9 mouse cellular contexts compared by ENCODE assay signal in genomic region chr11:118443201-118443970, GRCm38 (mm10). TPM values are rescaled to one million over a fixed set of nuclear protein-coding genes. Genes with fewer than 3 reads are reported as not detected.
DNase-seq lines count a peak whose midpoint lies in the region; ATAC-seq and TF ChIP-seq lines count a peak whose summit lies in the region.
"Had no signal": no experiment of that assay in that cellular context is flagged by ENCODE, and none has a peak within 500 bp of the region (broad histone marks: within the 10 kb centered on the region; RNA-seq: fewer than 3 reads in every experiment).

No protein-coding gene starts in this region.

- peak; percentile 24; the same call in 1 of the 2 replicates for ATAC-seq in hindbrain, embryonic 15.5 days (ENCODE audit: low FRiP score, low read depth)

- no peaks in the 10 kb centered on the region for H3K79me2 ChIP-seq in liver, adult 2 months (ENCODE audit: control insufficient read depth, insufficient read depth, low read length)

- H3K9me3 ChIP-seq in hindbrain, embryonic 15.5 days = no peaks in the 10 kb centered on the region

- peak; percentile 52 to 68 for DNase-seq in left cerebral cortex, adult 18-20 months (ENCODE audit: low spot score in 2 of 2)
- DNase-seq in left cerebral cortex, adult 11 months (ENCODE audit: low spot score) = no peak
- peak; percentile 52 for DNase-seq in R1 (ENCODE audit: low read depth, low spot score)
- DNase-seq in embryo, embryonic 9.5 days (ENCODE audit: extremely low spot score) = peak; percentile 71
- peak; percentile 39 for DNase-seq in liver, adult 2 months (ENCODE audit: extremely low read depth, low read depth, low spot score)
- peak; percentile 67 to 83 for DNase-seq in urinary bladder, postnatal 4 days (ENCODE audit: low spot score in 2 of 2)

- H3K36me3 ChIP-seq in hindbrain, embryonic 15.5 days = no peaks in the 10 kb centered on the region
- no peaks in the 10 kb centered on the region for H3K36me3 ChIP-seq in liver, adult 2 months (ENCODE audit: control insufficient read depth, insufficient read depth, low read length)

- WGBS in hindbrain, embryonic 15.5 days = 36% methylated on average over 11 of the region's 11 CpGs
- 31% methylated on average over 11 of the region's 11 CpGs for WGBS in liver, adult 2 months
- WGBS in olfactory bulb, adult 2 months = 41% methylated on average over 11 of the region's 11 CpGs

- H3K27ac ChIP-seq in hindbrain, embryonic 15.5 days (replicated peaks) = no peak overlapping the region
- no peak overlapping the region for H3K27ac ChIP-seq in liver, adult 2 months (replicated peaks; ENCODE audit: insufficient read depth, low read depth, low read length)
- H3K27ac ChIP-seq in olfactory bulb, adult 2 months (ENCODE audit: insufficient read depth, low read depth, low read length) = no peak overlapping the region

- H3K4me1 ChIP-seq in hindbrain, embryonic 15.5 days (replicated peaks) = peaks cover 22% of the 10 kb centered on the region
- peaks cover 22% of the 10 kb centered on the region for H3K4me1 ChIP-seq in liver, adult 2 months (ENCODE audit: control insufficient read depth, insufficient read depth, low read length)
- peaks cover 12% of the 10 kb centered on the region for H3K4me1 ChIP-seq in olfactory bulb, adult 2 months (ENCODE audit: control insufficient read depth, insufficient read depth, low read length)

- H3K4me2 ChIP-seq in hindbrain, embryonic 15.5 days = no peak overlapping the region

- H3K4me3 ChIP-seq in hindbrain, embryonic 15.5 days = no peak overlapping the region
- no peak overlapping the region for H3K4me3 ChIP-seq in liver, adult 2 months (ENCODE audit: insufficient read depth, low read depth, low read length)
- no peak overlapping the region for H3K4me3 ChIP-seq in olfactory bulb, adult 2 months (ENCODE audit: insufficient read depth, low read depth, low read length)
- H3K4me3 ChIP-seq: erythroblast, embryonic 14.5 days had no signal

- H3K9ac ChIP-seq in hindbrain, embryonic 15.5 days = no peak overlapping the region
- no peak overlapping the region for H3K9ac ChIP-seq in liver, adult 2 months (ENCODE audit: low read depth, low read length)

- H3K27me3 ChIP-seq in hindbrain, embryonic 15.5 days = peaks cover 3% of the 10 kb centered on the region; the same call in 1 of the 2 replicates
- no peaks in the 10 kb centered on the region for H3K27me3 ChIP-seq in liver, adult 2 months (ENCODE audit: control insufficient read depth, insufficient read depth, low read length)

- TF ChIP-seq POLR2A in liver, adult 2 months (IDR thresholded peaks at IDR 0.05; ENCODE audit: extremely low read depth, insufficient read depth, low read length) = no peak
- no peak for TF ChIP-seq POLR2A in olfactory bulb, adult 2 months (IDR thresholded peaks at IDR 0.05; ENCODE audit: insufficient read depth, low read depth, low read length)

- TF ChIP-seq CTCF in liver, adult 2 months (IDR thresholded peaks at IDR 0.05; ENCODE audit: low read depth, low read length) = peak; percentile 90
- TF ChIP-seq CTCF in olfactory bulb, adult 2 months (IDR thresholded peaks at IDR 0.05; ENCODE audit: insufficient read depth, low read depth, low read length) = peak; percentile 67

RNA-seq across cellular contexts. Expression of gene C1qtnf1, which starts 15.4 kb away (rescaled TPM):
- 1 to 10 TPM; 4.3 to 4.6 TPM for total RNA-seq in left cerebral cortex, adult 18-20 months (2021)
- polyA plus RNA-seq in hindbrain, embryonic 15.5 days (2015; fragmentation: Nextera tagmentation; extraction: Ambion mirVana) = 5.1 and 5.3 TPM in 2 replicates
- 6.6 and 9.9 TPM in 2 replicates for total RNA-seq in liver, adult 2 months (2014; rRNA removed)
- polyA plus RNA-seq in liver, adult 2 months (2012; rRNA removed) = 8.1 and 9.2 TPM in 2 replicates
- polyA plus RNA-seq in olfactory bulb, adult 2 months (2012; ENCODE audit: insufficient read depth, insufficient read length, low replicate concordance, missing spikeins) = not detected in 2 replicates
- polyA plus RNA-seq: erythroblast, embryonic 14.5 days had no signal

RNA-seq across cellular contexts. Expression of gene Cant1, which starts 24.5 kb away (rescaled TPM):
- total RNA-seq in left cerebral cortex, adult 18-20 months (2021) = 10 to 100 TPM; 38.7 to 40.4 TPM
- polyA plus RNA-seq in hindbrain, embryonic 15.5 days (2015; fragmentation: Nextera tagmentation; extraction: Ambion mirVana) = 30.8 and 33.7 TPM in 2 replicates
- 11.4 and 16.4 TPM in 2 replicates for total RNA-seq in liver, adult 2 months (2014; rRNA removed)
- polyA plus RNA-seq in liver, adult 2 months (2012; rRNA removed) = 23.0 and 25.7 TPM in 2 replicates
- not detected in 2 replicates for polyA plus RNA-seq in olfactory bulb, adult 2 months (2012; ENCODE audit: insufficient read depth, insufficient read length, low replicate concordance, missing spikeins)

RNA-seq across cellular contexts. Expression of gene Engase, which starts 33.2 kb away (rescaled TPM):
- 10 to 100 TPM; 13.3 to 14.1 TPM for total RNA-seq in left cerebral cortex, adult 18-20 months (2021)
- polyA plus RNA-seq in hindbrain, embryonic 15.5 days (2015; fragmentation: Nextera tagmentation; extraction: Ambion mirVana) = 6.8 and 7.7 TPM in 2 replicates
- 3.0 and 3.6 TPM in 2 replicates for total RNA-seq in liver, adult 2 months (2014; rRNA removed)
- 8.1 and 8.3 TPM in 2 replicates for polyA plus RNA-seq in liver, adult 2 months (2012; rRNA removed)
- polyA plus RNA-seq in olfactory bulb, adult 2 months (2012; ENCODE audit: insufficient read depth, insufficient read length, low replicate concordance, missing spikeins) = not detected in 2 replicates

RNA-seq across cellular contexts. Expression of gene Lgals3bp, which starts 41.5 kb away (rescaled TPM):
- total RNA-seq in left cerebral cortex, adult 18-20 months (2021) = 10 to 100 TPM; 21.7 to 21.9 TPM
- polyA plus RNA-seq in hindbrain, embryonic 15.5 days (2015; fragmentation: Nextera tagmentation; extraction: Ambion mirVana) = 5.9 and 8.3 TPM in 2 replicates
- total RNA-seq in liver, adult 2 months (2014; rRNA removed) = 20.2 and 23.9 TPM in 2 replicates
- 136 and 216 TPM in 2 replicates for polyA plus RNA-seq in liver, adult 2 months (2012; rRNA removed)
- not detected in 2 replicates for polyA plus RNA-seq in olfactory bulb, adult 2 months (2012; ENCODE audit: insufficient read depth, insufficient read length, low replicate concordance, missing spikeins)
